Mouse (Mus musculus) CH12.LX (cell line): ENCODE data around the gene Tnik.

Experiments used
- CHD1 ChIP-seq: IDR thresholded peaks from 2 replicates; pipeline ENCODE4 v1.6.1; 2012; ENCODE audit warnings: low read depth, low read length, improper control_type of control experiment, inconsistent platforms
- CTCF ChIP-seq, 2 experiments: IDR thresholded peaks in 1 of 2; conservative IDR thresholded peaks in 1 of 2; 2 replicates each; pipeline ENCODE4 v1.5.1; 2011 to 2012; ENCODE audit warnings: low read depth in 2 of 2, low read length in 2 of 2, improper control_type of control experiment in 1 of 2, inconsistent platforms in 1 of 2, mild to moderate bottlenecking in 1 of 2, moderate library complexity in 1 of 2
- EP300 ChIP-seq: IDR thresholded peaks from 2 replicates; pipeline ENCODE4 v1.6.1; 2011; ENCODE audit warnings: low read length, improper control_type of control experiment
- HCFC1 ChIP-seq: IDR thresholded peaks from 2 replicates; pipeline ENCODE4 v1.6.1; 2012; ENCODE audit warnings: low read depth, mild to moderate bottlenecking, inconsistent platforms, low read length, improper control_type of control experiment
- JUND ChIP-seq: conservative IDR thresholded peaks from 2 replicates; pipeline ENCODE4 v1.6.1; 2011; ENCODE audit warnings: low read depth, low read length, improper control_type of control experiment
- MAFK ChIP-seq: IDR thresholded peaks from 2 replicates; pipeline ENCODE4 v1.6.1; 2011; ENCODE audit warnings: low read length, improper control_type of control experiment; ENCODE audit not compliant: insufficient replicate concordance
- MAX ChIP-seq: IDR thresholded peaks from 2 replicates; pipeline ENCODE4 v1.6.1; 2011; ENCODE audit warnings: low read length, improper control_type of control experiment
- MXI1 ChIP-seq: IDR thresholded peaks from 2 replicates; pipeline ENCODE4 v1.6.1; 2011; ENCODE audit warnings: mild to moderate bottlenecking, low read depth, low read length, improper control_type of control experiment
- NRF1 ChIP-seq: IDR thresholded peaks from 2 replicates; pipeline ENCODE4 v1.6.1; 2014; ENCODE audit warnings: low read depth, mild to moderate bottlenecking, inconsistent platforms, low read length, improper control_type of control experiment, moderate library complexity
- POLR2A ChIP-seq: IDR thresholded peaks from 2 replicates; pipeline ENCODE4 v1.6.1; 2011; ENCODE audit warnings: low read depth, mild to moderate bottlenecking, improper control_type of control experiment, low read length
- ZNF384 ChIP-seq: IDR thresholded peaks from 2 replicates; pipeline ENCODE4 v1.6.1; 2012; ENCODE audit warnings: low read depth, low read length, improper control_type of control experiment, inconsistent platforms

DNA sequence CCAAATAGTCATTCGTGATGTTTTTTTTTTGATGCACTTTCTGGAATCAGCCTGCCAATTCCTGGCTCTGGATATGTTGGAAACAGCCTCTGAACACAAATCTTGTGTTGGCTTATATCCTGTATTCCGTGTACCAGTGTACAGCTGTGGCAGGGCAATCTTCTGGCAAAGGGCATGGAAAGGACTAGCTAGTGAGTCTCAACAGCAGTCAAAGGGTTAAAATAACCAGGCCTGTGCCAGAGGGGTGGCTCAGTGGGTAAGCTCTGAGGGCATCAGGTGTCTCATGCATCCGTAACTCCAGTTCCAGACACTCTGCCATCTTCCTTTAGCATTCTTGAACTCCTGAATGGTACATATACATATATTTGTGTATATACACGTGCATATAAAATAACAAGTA lies 83.5 kb downstream of the Tnik start:
- TF ChIP-seq ZNF384 (no peak), CTCF (conservative IDR thresholded peaks at IDR 0.05 in 1 of 2, IDR thresholded peaks at IDR 0.05 in 1 of 2; ENCODE audit: low read depth in 2 of 2, low read length in 2 of 2) (no peak), JUND (no peak), MAFK (no peak), MAX (no peak), MXI1 (no peak), POLR2A (no peak), HCFC1 (no peak), CHD1 (no peak), NRF1 (no peak), EP300 (no peak)
